Mouse (Mus musculus): ENCODE data around the gene Nsfl1c. TPM values are rescaled to one million over a fixed set of nuclear protein-coding genes. Genes with fewer than 3 reads are reported as not detected.
A peak's percentile ranks its signal among the peaks of the same experiment; 100 is the strongest.

The Nsfl1c gene
- polyA plus RNA-seq, 2 experiments = 53.2 to 64.6 TPM

DNA sequence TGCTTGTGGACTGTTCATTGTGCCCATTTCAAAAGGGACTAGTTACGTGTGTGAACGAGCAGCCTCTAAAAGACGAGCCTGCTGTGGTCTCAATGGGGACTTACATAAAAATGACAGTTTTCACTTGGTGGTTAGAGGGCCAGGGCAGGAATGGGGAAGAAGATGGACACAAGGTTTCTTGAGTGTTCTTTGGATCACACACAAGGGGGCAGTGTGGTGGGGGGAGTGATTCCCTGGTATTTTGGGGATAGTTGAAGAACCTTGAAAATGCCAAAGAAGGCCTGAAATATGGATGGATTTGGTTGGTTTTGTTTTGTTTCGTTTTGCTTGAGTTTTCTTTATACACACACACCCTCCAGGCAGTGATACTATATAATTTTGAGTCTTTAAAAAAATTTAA is 10.2 kb downstream of the Nsfl1c start:
- no peak for TF ChIP-seq EP300 (IDR thresholded peaks at IDR 0.05; ENCODE audit: low read depth)
- no peak; the same call in 1 of the 2 replicates for TF ChIP-seq CTCF (IDR thresholded peaks at IDR 0.05; ENCODE audit: low read depth)

DNA sequence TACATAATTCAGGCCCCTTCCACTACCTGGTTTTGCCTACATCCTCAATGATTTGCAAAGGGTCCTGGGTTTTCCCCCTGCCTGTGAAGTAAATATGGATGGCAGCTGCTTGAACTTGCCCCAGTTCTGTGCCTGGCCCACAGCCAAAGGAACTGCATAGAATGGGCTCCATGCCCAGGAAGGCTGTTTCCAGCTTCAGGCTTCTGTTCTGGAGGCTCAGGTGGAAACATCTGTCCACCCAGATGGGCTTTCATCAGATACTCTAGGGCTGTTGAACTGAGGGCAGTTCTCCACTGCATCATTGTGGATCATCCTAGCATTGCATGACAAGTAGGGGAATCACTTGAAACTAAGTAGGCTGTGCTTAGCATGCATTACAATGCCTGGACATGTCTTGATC is 18.2 kb downstream of the Nsfl1c start:
- H3K4me3 ChIP-seq (ENCODE audit: insufficient read depth in 1 of 2, low read depth in 2 of 2, low read length in 2 of 2) = no peak overlapping the region
- H3K9ac ChIP-seq (replicated peaks) = no peak overlapping the region
- ATAC-seq (ENCODE audit: insufficient read depth) (no peak), DNase-seq (ENCODE audit: low read depth in 3 of 3, low spot score in 3 of 3) (no peak)
- no peaks in the 10 kb centered on the region for H3K4me1 ChIP-seq (replicated peaks; ENCODE audit: control insufficient read depth in 2 of 2, insufficient read depth in 2 of 2, low read length in 1 of 2)
- H3K36me3 ChIP-seq (replicated peaks; ENCODE audit: control insufficient read depth, insufficient read depth, low read depth) = peaks cover 21% of the 10 kb centered on the region
- TF ChIP-seq EP300 (IDR thresholded peaks at IDR 0.05; ENCODE audit: low read depth) = no peak
- no peak overlapping the region for H3K4me2 ChIP-seq (ENCODE audit: low read depth)
- no peaks in the 10 kb centered on the region for H3K9me3 ChIP-seq (ENCODE audit: control insufficient read depth, low read length)
- H3K27ac ChIP-seq = no peak overlapping the region
- H3K27me3 ChIP-seq (ENCODE audit: control insufficient read depth, insufficient read depth, low read length) = no peaks in the 10 kb centered on the region

More for the DNA sequence above, 10.2 kb downstream of the Nsfl1c start:
- peaks cover 0 to 7% of the 10 kb centered on the region in 2 experiments; a peak in 3 of 4 replicates for H3K4me1 ChIP-seq (replicated peaks; ENCODE audit: control insufficient read depth in 2 of 2, insufficient read depth in 2 of 2, low read length in 1 of 2)
- DNase-seq (ENCODE audit: low read depth in 3 of 3, low spot score in 3 of 3) (no peak), ATAC-seq (ENCODE audit: insufficient read depth) (no peak)
- 70% methylated on average over 4 of the region's 4 CpGs for WGBS (ENCODE audit: insufficient replicate concordance)
- H3K36me3 ChIP-seq (replicated peaks; ENCODE audit: control insufficient read depth, insufficient read depth, low read depth) = peaks cover 15% of the 10 kb centered on the region
- H3K9ac ChIP-seq (replicated peaks) = no peak overlapping the region
- H3K4me2 ChIP-seq (ENCODE audit: low read depth) = no peak overlapping the region
- no peaks in the 10 kb centered on the region for H3K9me3 ChIP-seq (ENCODE audit: control insufficient read depth, low read length)
- H3K27me3 ChIP-seq (ENCODE audit: control insufficient read depth, insufficient read depth, low read length) = no peaks in the 10 kb centered on the region
- H3K4me3 ChIP-seq (ENCODE audit: insufficient read depth in 1 of 2, low read depth in 2 of 2, low read length in 2 of 2) = no peak overlapping the region
- no peak overlapping the region for H3K27ac ChIP-seq

DNA sequence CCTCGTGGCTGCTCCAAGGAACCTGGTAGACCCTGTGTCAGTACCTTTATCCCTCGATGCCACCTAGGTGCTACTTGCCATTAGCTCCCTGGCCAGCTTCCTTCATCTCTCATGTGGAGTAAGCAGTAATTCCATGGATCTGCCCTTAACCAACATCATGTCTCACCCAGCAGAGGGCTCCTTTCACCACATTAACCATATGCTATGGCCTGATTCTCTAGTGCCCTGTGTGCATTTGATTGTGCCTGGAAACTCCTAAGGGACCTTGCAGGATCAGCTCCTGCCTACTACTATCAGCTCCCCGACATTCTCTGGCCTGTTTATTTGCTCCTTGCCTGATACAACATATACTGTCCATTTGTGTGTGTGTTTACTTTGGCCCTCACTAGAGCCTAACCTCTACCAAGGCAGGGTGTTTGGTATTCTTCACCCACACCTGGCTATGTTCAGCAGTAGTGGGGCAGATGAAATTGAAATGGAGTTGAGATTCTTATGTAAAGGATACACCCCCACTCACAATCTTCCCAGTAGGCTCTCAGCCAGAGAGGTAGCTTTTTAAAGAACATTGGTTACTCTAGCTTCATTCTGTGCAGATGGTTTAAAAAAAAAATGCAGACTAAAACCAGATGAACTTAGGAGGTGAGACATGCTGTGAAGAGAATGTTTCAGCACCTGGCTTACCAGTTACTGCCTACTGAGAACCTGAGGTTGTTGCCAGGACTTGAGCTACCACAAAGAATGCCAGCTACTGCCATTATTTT is 19.7 kb downstream of the Nsfl1c start:
- H3K9ac ChIP-seq (replicated peaks) = no peak overlapping the region
- TF ChIP-seq CTCF (IDR thresholded peaks at IDR 0.05; ENCODE audit: low read depth) (peak; percentile 9; the same call in 1 of the 2 replicates), EP300 (IDR thresholded peaks at IDR 0.05; ENCODE audit: low read depth) (no peak)
- DNase-seq (ENCODE audit: low read depth in 3 of 3, low spot score in 3 of 3) = no peak
- H3K4me3 ChIP-seq (ENCODE audit: insufficient read depth in 1 of 2, low read depth in 2 of 2, low read length in 2 of 2) = no peak overlapping the region
- ATAC-seq (ENCODE audit: insufficient read depth) = no peak
- no peaks in the 10 kb centered on the region for H3K27me3 ChIP-seq (ENCODE audit: control insufficient read depth, insufficient read depth, low read length)
- peaks cover 17% of the 10 kb centered on the region for H3K36me3 ChIP-seq (replicated peaks; ENCODE audit: control insufficient read depth, insufficient read depth, low read depth)
- H3K4me2 ChIP-seq (ENCODE audit: low read depth) = no peak overlapping the region
- WGBS (ENCODE audit: insufficient replicate concordance) = 67% methylated on average over 3 of the region's 3 CpGs
- H3K4me1 ChIP-seq (replicated peaks; ENCODE audit: control insufficient read depth in 2 of 2, insufficient read depth in 2 of 2, low read length in 1 of 2) = no peaks in the 10 kb centered on the region
- H3K9me3 ChIP-seq (ENCODE audit: control insufficient read depth, low read length) = no peaks in the 10 kb centered on the region
- no peak overlapping the region for H3K27ac ChIP-seq

DNA sequence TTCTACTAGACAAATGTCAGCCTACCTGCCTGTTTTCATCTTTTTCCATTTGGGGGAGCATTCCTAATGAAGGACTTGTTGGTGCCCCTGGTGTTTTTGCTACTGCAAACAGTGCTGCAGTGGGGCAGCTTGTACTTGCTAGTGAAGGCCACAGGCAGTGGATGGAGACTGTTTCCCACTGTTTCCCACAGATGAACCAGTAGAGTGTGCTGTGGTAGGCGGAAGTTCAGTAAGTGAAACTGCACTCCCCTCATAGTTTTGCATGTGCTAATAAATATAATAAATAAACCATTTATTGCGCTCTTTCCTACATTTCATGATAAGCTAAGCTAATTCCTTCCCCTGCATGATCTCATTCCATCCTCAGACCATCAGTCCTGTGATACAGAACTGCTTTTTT is 25.0 kb downstream of the Nsfl1c start:
- TF ChIP-seq EP300 (IDR thresholded peaks at IDR 0.05; ENCODE audit: low read depth) = no peak
- no peak for TF ChIP-seq CTCF (IDR thresholded peaks at IDR 0.05; ENCODE audit: low read depth)
- WGBS (ENCODE audit: insufficient replicate concordance) = 75% methylated on average over 2 of the region's 2 CpGs
- no peak for ATAC-seq (ENCODE audit: insufficient read depth)
- Histone ChIP-seq H3K27ac (no peak overlapping the region), H3K4me1 (replicated peaks; ENCODE audit: control insufficient read depth in 2 of 2, insufficient read depth in 2 of 2, low read length in 1 of 2) (no peaks in the 10 kb centered on the region; a peak in 1 of 4 replicates), H3K36me3 (replicated peaks; ENCODE audit: control insufficient read depth, insufficient read depth, low read depth) (peaks cover 2% of the 10 kb centered on the region), H3K9ac (replicated peaks) (no peak overlapping the region), H3K4me2 (ENCODE audit: low read depth) (no peak overlapping the region), H3K27me3 (ENCODE audit: control insufficient read depth, insufficient read depth, low read length) (no peaks in the 10 kb centered on the region), H3K4me3 (ENCODE audit: insufficient read depth in 1 of 2, low read depth in 2 of 2, low read length in 2 of 2) (no peak overlapping the region), H3K9me3 (ENCODE audit: control insufficient read depth, low read length) (no peaks in the 10 kb centered on the region)
- no peak for DNase-seq (ENCODE audit: low read depth in 3 of 3, low spot score in 3 of 3)

DNA sequence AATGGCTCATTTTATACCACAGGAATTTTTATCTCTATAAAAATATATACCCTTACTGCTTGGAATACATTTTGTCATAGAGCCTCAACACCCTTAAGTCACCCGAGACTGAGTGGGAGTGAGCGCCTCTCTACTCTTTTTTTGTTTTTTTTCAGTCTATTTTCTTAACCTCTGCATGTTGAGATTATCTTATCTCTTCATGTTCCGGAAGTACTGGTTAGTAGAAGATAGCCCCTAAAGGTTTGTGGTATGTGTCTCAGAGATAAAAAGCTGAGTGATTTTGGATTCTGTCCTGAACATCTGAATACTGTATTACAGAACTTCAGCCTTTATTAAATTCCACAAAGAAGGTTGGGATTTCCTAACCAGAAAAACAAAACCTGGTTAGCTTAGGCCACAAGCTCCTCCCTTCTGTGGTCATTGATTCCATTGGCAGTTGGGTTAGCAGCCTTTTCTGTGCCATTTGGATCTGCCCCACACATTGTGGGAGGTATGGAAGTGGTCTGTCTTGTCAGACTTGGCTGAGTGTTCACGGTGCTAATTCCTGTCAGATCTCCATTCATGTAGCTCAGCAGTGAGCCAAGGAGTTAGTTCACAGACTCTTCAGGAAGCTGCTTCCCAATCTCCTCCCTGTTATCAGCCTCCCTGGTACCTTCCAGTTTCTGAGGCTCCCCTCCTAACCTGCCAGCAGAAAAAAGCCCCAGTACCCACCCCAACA is 30.5 kb downstream of the Nsfl1c start:
- Histone ChIP-seq H3K4me1 (replicated peaks; ENCODE audit: control insufficient read depth in 2 of 2, insufficient read depth in 2 of 2, low read length in 1 of 2) (peaks cover 0 to 3% of the 10 kb centered on the region in 2 experiments; a peak in 3 of 4 replicates), H3K27ac (no peak overlapping the region), H3K4me2 (ENCODE audit: low read depth) (no peak overlapping the region), H3K4me3 (ENCODE audit: insufficient read depth in 1 of 2, low read depth in 2 of 2, low read length in 2 of 2) (no peak overlapping the region), H3K9ac (replicated peaks) (no peak overlapping the region), H3K27me3 (ENCODE audit: control insufficient read depth, insufficient read depth, low read length) (no peaks in the 10 kb centered on the region), H3K36me3 (replicated peaks; ENCODE audit: control insufficient read depth, insufficient read depth, low read depth) (no peaks in the 10 kb centered on the region), H3K9me3 (ENCODE audit: control insufficient read depth, low read length) (no peaks in the 10 kb centered on the region)
- ATAC-seq (ENCODE audit: insufficient read depth) = peak; percentile 47; the same call in 1 of the 2 replicates
- 10% methylated on average over 4 of the region's 4 CpGs for WGBS (ENCODE audit: insufficient replicate concordance)
- peak; percentile 61 for TF ChIP-seq EP300 (IDR thresholded peaks at IDR 0.05; ENCODE audit: low read depth)
- no peak for TF ChIP-seq CTCF (IDR thresholded peaks at IDR 0.05; ENCODE audit: low read depth)
- DNase-seq (ENCODE audit: low read depth in 3 of 3, low spot score in 3 of 3) = no peak
